Mouse (Mus musculus) forebrain, embryonic 12.5 days (tissue): ENCODE data around the gene Ajap1. TPM values are rescaled to one million over a fixed set of nuclear protein-coding genes. Genes with fewer than 3 reads are reported as not detected.

Experiments used
- ATAC-seq: fragments of 200-750 bp; cut with Nextera tagmentation; 2 replicates; pipeline ENCODE4 v1.8.0; 2017; ENCODE audit warnings: moderate TSS enrichment; ENCODE audit not compliant: low FRiP score
- H3K27ac ChIP-seq: fragments of 300-500 bp; sonication (generic); 2 replicates; pipeline ENCODE4 v1.5.1; 2016; ENCODE audit warnings: mild to moderate bottlenecking
- H3K27me3 ChIP-seq: fragments of 300-500 bp; sonication (generic); 2 replicates; pipeline ENCODE4 v1.6.1; 2016; ENCODE audit warnings: mild to moderate bottlenecking
- H3K36me3 ChIP-seq: fragments of 300-500 bp; sonication (generic); replicated peaks from 2 replicates; pipeline ENCODE4 v1.6.1; 2016; ENCODE audit warnings: mild to moderate bottlenecking
- H3K4me1 ChIP-seq: fragments of 300-500 bp; sonication (generic); 2 replicates; pipeline ENCODE4 v1.6.1; 2016
- H3K4me2 ChIP-seq: fragments of 300-500 bp; sonication (generic); 2 replicates; pipeline ENCODE4 v1.6.1; 2016; ENCODE audit warnings: mild to moderate bottlenecking, moderate library complexity
- H3K4me3 ChIP-seq: fragments of 300-500 bp; sonication (generic); replicated peaks from 2 replicates; pipeline ENCODE4 v1.5.1; 2016; ENCODE audit warnings: mild to moderate bottlenecking
- H3K9ac ChIP-seq: fragments of 300-500 bp; sonication (generic); 2 replicates; pipeline ENCODE4 v1.6.1; 2016; ENCODE audit warnings: mild to moderate bottlenecking
- H3K9me3 ChIP-seq: fragments of 300-500 bp; sonication (generic); 2 replicates; pipeline ENCODE4 v1.6.1; 2016
- WGBS: fragments of 180-500 bp; shearing (Covaris S2); methylation state at CpG from one replicate; pipeline ENCODE4 v1.1.7; 2016; 5-methylcytosine and 5-hydroxymethylcytosine counted together
- polyA plus RNA-seq: library from polyadenylated mRNA; unstranded; fragments of >200 nt; fragmentation: Nextera tagmentation; extraction: Ambion mirVana; gene quantifications from 2 replicates; pipeline ENCODE4 v1.2.1, GENCODE M21; 2016

Gene Ajap1
- polyA plus RNA-seq, 1 experiment from 2014 or later, result 3.5 TPM

GRCm38 (mm10) chr4:153327809-153328208 is 154.8 kb downstream of the Ajap1 start:
- Histone ChIP-seq H3K4me1 (0 out of 2 replicates have a peak, but pooled peaks cover 3% of the 10 kb centered on the region), H3K9ac (no peak overlapping the region), H3K9me3 (no peaks in the 10 kb centered on the region), H3K4me3 (no peak overlapping the region), H3K4me2 (no peak overlapping the region), H3K27ac (no peak overlapping the region), H3K27me3 (no peaks in the 10 kb centered on the region), H3K36me3 (no peaks in the 10 kb centered on the region)
- ATAC-seq, result no peak
- 75% methylated on average over 10 of the region's 10 CpGs for WGBS
